Mouse (Mus musculus) frontal cortex, adult 2 months (tissue): ENCODE results near the gene Arid1a. TPM values are rescaled to one million over a fixed set of nuclear protein-coding genes. Genes with fewer than 3 reads are reported as not detected.
A peak's percentile ranks its signal among the peaks of the same experiment; 100 is the strongest.

Experiments used
- DNase-seq, 2 experiments: peaks; one replicate each; pipeline ENCODE4 v3.0.0; 2022; ENCODE audit warnings: low spot score in 1 of 2; ENCODE audit errors: extremely low spot score in 1 of 2
- polyA plus RNA-seq: library from polyadenylated mRNA; depleted of rRNA; stranded (reverse); fragments of >200 nt; gene quantifications from 2 replicates; pipeline ENCODE4 v1.2.3, GENCODE M21; 2012

Gene Arid1a
- polyA plus RNA-seq, 1 experiment: 57.7 TPM

GRCm38 (mm10) chr4:133735282-133735681 is 21.3 kb downstream of the Arid1a start:
- no peak for DNase-seq

GRCm38 (mm10) chr4:133730122-133730521 is 26.4 kb downstream of the Arid1a start:
- DNase-seq: no peak

GRCm38 (mm10) chr4:133729541-133730093 is 27.0 kb downstream of the Arid1a start:
- peak; percentile 82 to 89 for DNase-seq

DNA sequence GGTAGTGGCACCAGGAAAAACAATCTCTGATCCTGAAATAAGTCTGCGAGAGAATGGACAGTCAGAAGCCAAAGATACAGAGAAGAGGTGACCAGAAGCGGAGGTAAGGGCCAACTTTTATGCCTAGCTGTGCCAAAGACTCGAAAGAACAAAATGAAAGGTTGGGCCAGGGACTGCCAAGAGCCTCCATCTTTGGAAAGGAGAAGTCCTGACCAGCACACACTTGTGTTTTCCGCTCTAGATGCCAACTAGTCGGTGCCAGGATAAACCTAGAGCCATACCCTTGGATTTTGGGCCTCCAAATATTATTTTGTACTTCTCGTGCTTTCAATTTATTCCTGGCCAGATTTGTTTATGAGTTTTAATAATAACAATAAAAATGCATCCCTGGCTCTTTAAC is 27.6 kb downstream of the Arid1a start:
- no peak for DNase-seq

DNA sequence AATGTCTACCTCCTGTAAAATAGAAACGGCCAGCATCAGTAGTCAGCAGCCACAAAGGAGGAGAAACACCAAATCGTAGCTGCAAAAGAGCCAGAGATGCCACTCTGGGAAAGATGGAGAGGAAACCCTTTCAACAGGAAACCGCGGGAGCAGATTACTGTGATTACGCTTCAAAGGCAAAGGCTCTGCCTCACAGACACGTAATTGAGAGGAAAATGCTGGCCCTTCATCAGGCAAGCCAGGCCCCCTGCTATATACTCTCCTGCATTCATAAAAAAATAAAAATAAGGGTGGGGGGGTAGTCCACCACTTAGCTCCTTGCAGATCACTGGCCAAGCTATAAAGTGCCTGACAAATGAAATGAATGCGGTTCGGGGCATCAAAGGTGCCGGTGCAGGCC is 28.3 kb downstream of the Arid1a start:
- DNase-seq: no peak

DNA sequence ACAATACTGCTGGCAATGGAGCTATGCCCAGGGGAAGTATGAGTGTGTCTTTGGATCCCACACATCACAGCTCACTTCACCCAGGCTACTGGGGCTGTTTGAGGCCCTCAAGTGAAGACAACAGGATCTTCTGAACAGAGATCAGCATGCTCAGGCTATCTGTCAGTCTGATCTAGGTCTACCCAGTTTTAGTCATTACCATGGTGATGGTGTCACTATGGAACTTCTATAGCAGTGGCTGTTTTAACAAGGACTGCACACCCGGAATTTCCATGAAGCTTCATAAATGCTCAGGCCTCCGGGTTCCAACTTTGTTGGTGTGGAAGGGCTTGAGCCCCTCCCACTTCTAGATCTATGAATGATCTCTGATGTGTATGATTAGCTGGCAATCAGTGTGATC is 30.9 kb downstream of the Arid1a start:
- no peak for DNase-seq

- no peak for DNase-seq
These were observed 36.8 kb downstream of the Arid1a start for GRCm38 (mm10) chr4:133719791-133720190.

DNA sequence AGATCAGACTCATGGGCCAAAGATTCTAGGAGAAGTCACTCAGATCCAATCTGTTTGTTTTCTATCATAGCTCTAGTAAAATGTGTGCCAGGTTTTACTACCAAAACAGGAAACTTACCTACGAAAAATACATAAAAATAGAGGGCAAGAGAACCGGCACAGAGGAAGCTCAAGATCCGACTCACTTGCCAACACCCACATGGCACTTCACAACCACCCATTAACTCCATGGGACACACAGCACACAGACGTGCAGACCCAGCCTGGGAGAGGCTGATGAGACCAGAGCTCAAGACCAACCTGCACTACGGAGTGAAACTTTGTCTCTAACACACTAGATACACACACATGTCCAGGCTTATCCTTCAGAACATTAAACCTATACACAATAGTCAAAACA is 43.8 kb downstream of the Arid1a start:
- DNase-seq: no peak

GRCm38 (mm10) chr4:133711307-133712076 is 45.1 kb downstream of the Arid1a start:
- DNase-seq: no peak

GRCm38 (mm10) chr4:133709395-133709794 is 47.2 kb downstream of the Arid1a start:
- DNase-seq: no peak

- no peak for DNase-seq
These were observed 49.1 kb downstream of the Arid1a start for GRCm38 (mm10) chr4:133707464-133707863.

DNA sequence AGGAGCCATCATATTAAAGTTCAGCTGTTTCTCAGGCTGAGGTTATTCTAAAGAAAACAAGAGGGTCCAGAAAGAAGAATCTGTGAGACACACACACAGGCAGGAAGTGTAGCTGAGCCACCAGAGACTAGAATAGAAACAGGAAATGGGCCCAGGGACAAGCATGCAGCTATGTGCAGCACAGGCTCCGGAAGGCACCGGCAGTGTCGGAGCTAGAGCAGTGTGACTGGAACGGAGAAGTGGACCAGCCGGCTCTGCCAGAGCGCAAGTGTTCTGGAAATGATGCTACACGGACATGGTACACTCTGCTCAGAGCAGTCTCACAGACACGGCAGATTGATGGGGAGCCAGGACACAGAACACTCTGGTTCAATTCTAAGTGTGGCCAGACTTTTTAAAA is 49.6 kb downstream of the Arid1a start:
- peak in 1 of 2 experiments; percentile 51 for DNase-seq

GRCm38 (mm10) chr4:133705062-133705461 is 51.5 kb downstream of the Arid1a start:
- no peak for DNase-seq

GRCm38 (mm10) chr4:133700905-133701368 is 55.6 kb downstream of the Arid1a start:
- peak; percentile 38 to 76 for DNase-seq

GRCm38 (mm10) chr4:133695363-133695762 is 61.2 kb downstream of the Arid1a start:
- DNase-seq: no peak

DNA sequence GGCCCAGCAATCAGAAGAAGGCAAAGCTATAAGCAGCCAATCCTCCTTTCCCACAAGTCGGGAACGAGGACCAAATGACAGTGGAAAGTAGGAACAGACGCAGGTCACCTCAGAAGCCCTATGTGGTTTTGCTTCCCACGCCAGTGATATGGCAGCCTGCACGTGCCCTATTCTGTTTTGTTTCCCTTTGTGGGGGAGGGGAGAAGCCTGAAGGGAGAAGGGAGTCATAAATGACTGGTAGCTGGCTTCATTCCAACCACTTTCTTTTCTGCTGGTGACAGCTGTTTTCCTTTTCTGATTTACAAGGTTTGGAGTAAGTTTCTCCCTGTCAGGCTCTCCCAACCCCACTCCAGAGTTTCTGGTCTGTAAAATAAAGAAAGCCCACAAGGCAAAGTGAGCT is 66.3 kb downstream of the Arid1a start:
- DNase-seq: no peak

DNA sequence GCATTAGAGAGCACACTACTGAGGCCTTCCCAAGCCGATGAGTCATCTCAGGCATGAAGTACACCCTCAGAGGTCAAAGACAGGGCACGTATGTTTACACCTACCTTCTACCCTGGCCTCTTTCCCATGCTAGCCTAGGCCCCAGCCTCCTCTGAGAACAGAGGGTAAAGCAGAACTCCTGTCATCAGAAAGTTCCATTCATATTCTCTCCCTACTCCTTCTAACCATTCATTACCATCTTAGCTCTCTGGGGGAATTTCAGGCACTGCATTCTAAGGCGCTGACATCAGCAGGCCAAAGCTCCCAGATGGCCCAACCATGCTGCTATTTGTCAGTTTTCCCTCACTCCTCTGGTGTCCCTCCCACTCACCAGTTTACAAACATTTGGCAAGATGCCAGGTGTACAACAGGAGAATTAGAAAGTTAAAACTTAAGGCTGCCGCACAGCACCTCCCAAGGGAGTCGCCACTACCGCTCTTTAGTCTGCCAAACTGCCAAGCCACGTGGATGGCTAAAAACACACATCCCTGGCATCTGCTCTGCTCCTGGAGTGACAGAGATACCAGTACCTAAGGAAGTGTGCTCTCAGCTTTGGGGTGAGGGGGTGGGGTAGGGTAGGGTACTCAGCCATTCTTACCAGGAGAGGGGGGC is 68.0 kb downstream of the Arid1a start:
- DNase-seq: peak in 1 of 2 experiments; percentile 39

- DNase-seq: no peak
These were observed 69.4 kb downstream of the Arid1a start for GRCm38 (mm10) chr4:133687126-133687525.

DNA sequence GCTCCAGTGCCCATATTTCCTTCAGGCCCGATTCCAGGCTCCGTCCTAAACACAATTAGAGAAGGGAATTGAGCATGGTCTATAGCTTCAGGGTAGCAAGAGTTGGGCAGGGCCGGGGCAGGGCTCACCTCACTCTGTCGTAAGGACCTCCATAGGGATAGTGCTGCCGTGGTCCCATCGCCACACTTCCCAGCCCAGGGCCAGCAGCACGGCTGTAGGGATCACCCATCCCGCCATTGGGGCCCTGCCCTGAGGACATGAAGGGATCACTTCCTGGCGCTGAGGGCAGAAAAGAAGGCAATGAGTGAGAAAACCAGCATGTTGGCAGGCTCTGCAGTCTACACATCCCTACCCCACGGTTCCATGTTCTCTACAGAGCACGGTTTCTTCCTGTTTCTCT is 70.1 kb downstream of the Arid1a start:
- no peak for DNase-seq

- no peak for DNase-seq
These were observed 76.3 kb downstream of the Arid1a start for GRCm38 (mm10) chr4:133680206-133680786.

GRCm38 (mm10) chr4:133679629-133680028 is 76.9 kb downstream of the Arid1a start:
- DNase-seq: no peak
